Mouse (Mus musculus) lung, adult 10 weeks (tissue): ENCODE measurements around the gene Mrgprx1. TPM values are rescaled to one million over a fixed set of nuclear protein-coding genes. Genes with fewer than 3 reads are reported as not detected.

Experiments
- polyA plus RNA-seq: library from polyadenylated mRNA; stranded (reverse); fragments of 350-450 nt; fragmentation: Illumina TruSeq; extraction: RNeasy Lipid Tissue Mini Kit (QIAGEN cat#74804); gene quantifications from one replicate; pipeline ENCODE4 v1.2.3, GENCODE M21; 2014; ENCODE audit warnings: low read depth, low replicate concordance; ENCODE audit not compliant: insufficient read depth

Mrgprx1 gene
- not detected for polyA plus RNA-seq

GRCm38 (mm10) chr7:48027497-48027896 is at the start of gene Mrgprx1:
Gene Mrgprx1, minus strand, starts transcription at chr7:48027597.

DNA sequence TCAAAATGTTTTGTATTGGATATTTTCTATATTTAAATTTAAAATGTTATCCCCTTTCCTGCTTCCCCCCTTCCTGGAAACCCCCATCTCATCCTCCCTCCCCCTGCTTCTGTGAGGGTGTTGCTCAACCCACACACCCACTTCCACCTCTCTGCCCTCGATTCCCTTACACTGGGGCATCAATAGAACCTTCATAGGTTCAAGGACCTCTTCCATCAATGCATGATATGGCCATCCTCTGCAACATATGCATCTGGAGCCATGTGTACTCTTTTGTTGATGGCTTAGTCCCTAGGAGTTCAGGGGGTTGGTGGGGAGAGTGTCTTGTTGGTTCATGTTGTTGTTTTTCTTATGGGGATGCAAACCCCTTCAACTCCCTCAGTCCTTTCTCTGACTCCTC is 45.4 kb downstream of the Mrgprx1 start, which contains the start of gene Mrgpra4:
Gene Mrgpra4 (minus strand): TSS at position 101 of the 400 bp plus-strand sequence.

Other genes starting within 250 kb of the Mrgprx1 start
- gene Mrgpra4, start 45.5 kb downstream of the Mrgprx1 start, polyA plus RNA-seq: not detected
- gene Mrgprb5, start 141.4 kb upstream of the Mrgprx1 start, polyA plus RNA-seq: not detected
- not detected for gene Mrgprb4, start 171.7 kb upstream of the Mrgprx1 start, polyA plus RNA-seq